Mouse (Mus musculus): ENCODE data around the gene Glycam1. TPM values are rescaled to one million over a fixed set of nuclear protein-coding genes. Genes with fewer than 3 reads are reported as not detected.
A peak's percentile ranks its signal among the peaks of the same experiment; 100 is the strongest.

Glycam1 gene
- polyA plus RNA-seq, 1 experiment from 2014 or later, result not detected

DNA sequence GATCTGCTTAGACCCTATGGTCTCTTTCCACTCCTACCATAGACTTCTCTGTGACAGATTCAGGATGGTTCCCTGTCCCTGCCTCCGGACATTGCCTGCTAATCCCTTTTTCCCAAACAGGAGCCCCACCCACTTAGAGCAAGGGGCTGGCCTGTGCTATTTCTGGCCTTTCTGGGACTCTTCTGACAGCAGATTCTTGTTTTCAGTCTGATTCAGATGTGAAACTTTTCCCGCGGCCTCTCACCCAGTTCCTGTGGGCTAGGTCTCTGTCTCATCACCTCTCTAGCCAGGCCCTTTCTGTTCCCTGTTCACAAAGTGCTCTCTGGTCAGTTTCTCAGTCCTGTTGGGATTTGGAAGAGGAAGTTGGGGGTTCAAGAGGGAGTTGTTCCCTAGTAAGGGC, 50.0 kb downstream of the Glycam1 start:
- WGBS, result 30% methylated on average over 3 of the region's 3 CpGs
- no peak for ATAC-seq (ENCODE audit: insufficient number of reproducible peaks, insufficient read depth, low FRiP score, low TSS enrichment)
- Histone ChIP-seq H3K36me3 (no peaks in the 10 kb centered on the region), H3K27ac (no peak overlapping the region), H3K9ac (no peak overlapping the region), H3K9me3 (no peaks in the 10 kb centered on the region), H3K4me3 (no peak overlapping the region), H3K4me1 (peaks cover 20% of the 10 kb centered on the region), H3K4me2 (replicated peaks) (peak overlapping the region; percentile 53), H3K27me3 (0 out of 2 replicates have a peak, but pooled peaks cover 4% of the 10 kb centered on the region)

DNA sequence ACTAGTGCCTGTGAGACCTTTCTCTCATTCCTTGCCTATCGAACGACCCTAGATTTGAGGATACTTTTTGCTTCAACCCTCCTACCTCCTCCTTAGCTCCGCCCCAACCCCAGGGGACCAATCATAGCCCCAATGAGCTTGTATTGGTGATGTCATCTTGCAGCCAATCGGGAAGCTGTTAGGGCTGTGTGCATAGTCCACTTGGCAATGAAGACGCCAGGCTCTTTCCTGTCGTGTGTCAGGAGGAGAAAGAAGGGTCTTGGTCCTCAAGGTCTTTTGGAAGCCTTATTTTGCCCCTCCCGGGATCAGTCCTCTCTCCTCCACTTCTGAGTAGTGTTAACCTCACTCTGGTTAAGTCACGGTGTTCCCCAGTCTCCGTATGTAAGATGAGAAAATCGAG, 50.8 kb downstream of the Glycam1 start:
- H3K9me3 ChIP-seq, result no peaks in the 10 kb centered on the region
- H3K4me2 ChIP-seq (replicated peaks), result peak overlapping the region; percentile 53
- peak; percentile 86 for ATAC-seq (ENCODE audit: insufficient number of reproducible peaks, insufficient read depth, low FRiP score, low TSS enrichment)
- no peak overlapping the region for H3K27ac ChIP-seq
- H3K4me3 ChIP-seq, result peak overlapping the region; percentile 34
- H3K9ac ChIP-seq, result no peak overlapping the region; the same call in 1 of the 2 replicates
- WGBS, result 3% methylated on average over 10 of the region's 10 CpGs
- H3K36me3 ChIP-seq, result no peaks in the 10 kb centered on the region
- H3K4me1 ChIP-seq, result peaks cover 15% of the 10 kb centered on the region
- 0 out of 2 replicates have a peak, but pooled peaks cover 4% of the 10 kb centered on the region for H3K27me3 ChIP-seq

DNA sequence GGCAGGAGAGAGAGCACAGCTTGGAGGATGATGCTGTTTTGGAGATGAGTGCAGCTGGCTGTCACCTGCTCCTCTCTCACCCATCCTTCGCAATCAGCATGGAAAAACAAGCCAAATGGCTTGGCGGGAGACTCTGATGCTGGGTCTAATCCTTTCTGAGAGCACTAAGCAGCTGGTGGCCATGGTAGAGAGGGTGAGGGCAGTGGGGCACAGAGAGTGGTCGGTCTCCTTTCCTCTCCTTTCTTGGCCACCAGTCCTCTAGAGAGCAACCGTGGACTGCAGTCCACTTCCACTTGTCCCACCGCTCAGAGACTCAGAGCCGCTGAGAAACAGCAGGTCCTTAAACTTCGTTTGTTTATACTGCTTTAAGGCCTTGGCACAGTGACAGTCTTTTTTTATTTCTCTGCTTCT, 51.3 kb downstream of the Glycam1 start:
- 0 out of 2 replicates have a peak, but pooled peaks have one; percentile 10 for ATAC-seq (ENCODE audit: insufficient number of reproducible peaks, insufficient read depth, low FRiP score, low TSS enrichment)
- H3K9ac ChIP-seq, result no peak overlapping the region
- 0 out of 2 replicates have a peak, but pooled peaks cover 4% of the 10 kb centered on the region for H3K27me3 ChIP-seq
- peak overlapping the region; percentile 53 for H3K4me2 ChIP-seq (replicated peaks)
- no peaks in the 10 kb centered on the region for H3K36me3 ChIP-seq
- peaks cover 10% of the 10 kb centered on the region for H3K4me1 ChIP-seq
- 10% methylated on average over 7 of the region's 7 CpGs for WGBS
- peak overlapping the region; percentile 34; the same call in 1 of the 2 replicates for H3K4me3 ChIP-seq
- H3K9me3 ChIP-seq, result no peaks in the 10 kb centered on the region
- no peak overlapping the region for H3K27ac ChIP-seq

Other genes starting within 250 kb of the Glycam1 start
- gene Zfp385a, start 225.0 kb downstream of the Glycam1 start, polyA plus RNA-seq (2016; fragmentation: Nextera tagmentation; extraction: Ambion mirVana), result 12.6 and 14.5 TPM in 2 replicates
- 49.4 and 50.9 TPM in 2 replicates for gene Itga5, start 198.3 kb downstream of the Glycam1 start, polyA plus RNA-seq (2016; fragmentation: Nextera tagmentation; extraction: Ambion mirVana)
- not detected in 2 replicates for gene Gtsf1, start 134.6 kb downstream of the Glycam1 start, polyA plus RNA-seq (2016; fragmentation: Nextera tagmentation; extraction: Ambion mirVana)
- not detected in 2 replicates for gene Gtsf2, start 116.6 kb downstream of the Glycam1 start, polyA plus RNA-seq (2016; fragmentation: Nextera tagmentation; extraction: Ambion mirVana)
- gene Nckap1l, start 111.3 kb downstream of the Glycam1 start, polyA plus RNA-seq (2016; fragmentation: Nextera tagmentation; extraction: Ambion mirVana), result 1.6 and 1.9 TPM in 2 replicates
- 8.2 and 9.1 TPM in 2 replicates for gene Pde1b, start 62.0 kb downstream of the Glycam1 start, polyA plus RNA-seq (2016; fragmentation: Nextera tagmentation; extraction: Ambion mirVana)
- 21.1 and 22.6 TPM in 2 replicates for gene Ppp1r1a, start 27.1 kb downstream of the Glycam1 start, polyA plus RNA-seq (2016; fragmentation: Nextera tagmentation; extraction: Ambion mirVana)
- not detected in 2 replicates for gene Mucl1, start 190.4 kb upstream of the Glycam1 start, polyA plus RNA-seq (2016; fragmentation: Nextera tagmentation; extraction: Ambion mirVana)